Mouse (Mus musculus) kidney, adult 11 months (tissue): ENCODE data around the gene Stra6.

Experiments used
- DNase-seq: peaks from one replicate; pipeline ENCODE4 v3.0.0; 2022

The Stra6 gene

GRCm38 (mm10) chr9:58174818-58175251, 111.2 kb downstream of the Stra6 start:
- DNase-seq = no peak

- DNase-seq = no peak
These were observed 112.3 kb downstream of the Stra6 start for GRCm38 (mm10) chr9:58175745-58176487.

GRCm38 (mm10) chr9:58177165-58177564, 113.6 kb downstream of the Stra6 start:
- no peak for DNase-seq

GRCm38 (mm10) chr9:58179390-58179789, 115.8 kb downstream of the Stra6 start:
- DNase-seq = no peak

- DNase-seq = no peak
These were observed 120.9 kb downstream of the Stra6 start for GRCm38 (mm10) chr9:58184456-58184855.

GRCm38 (mm10) chr9:58194222-58194621, 130.6 kb downstream of the Stra6 start:
- no peak for DNase-seq

- DNase-seq = no peak
These were observed 132.1 kb downstream of the Stra6 start for GRCm38 (mm10) chr9:58195671-58196070.

- no peak for DNase-seq
These were observed 132.6 kb downstream of the Stra6 start for GRCm38 (mm10) chr9:58196141-58196540.

GRCm38 (mm10) chr9:58196610-58197567, 133.3 kb downstream of the Stra6 start:
- no peak for DNase-seq

- no peak for DNase-seq
These were observed 134.5 kb downstream of the Stra6 start for GRCm38 (mm10) chr9:58197781-58198701.

GRCm38 (mm10) chr9:58198801-58199371, 135.3 kb downstream of the Stra6 start:
- DNase-seq = no peak

- no peak for DNase-seq
These were observed 136.0 kb downstream of the Stra6 start for GRCm38 (mm10) chr9:58199381-58200269.

GRCm38 (mm10) chr9:58200270-58201090, 136.9 kb downstream of the Stra6 start:
- no peak for DNase-seq

- no peak for DNase-seq
These were observed 137.7 kb downstream of the Stra6 start for GRCm38 (mm10) chr9:58201091-58201842.

- DNase-seq = no peak
These were observed 138.4 kb downstream of the Stra6 start for GRCm38 (mm10) chr9:58201861-58202549.

- DNase-seq = no peak
These were observed 139.3 kb downstream of the Stra6 start for GRCm38 (mm10) chr9:58202676-58203453.
